Mouse (Mus musculus): Measurements from ENCODE around the gene Cntln. TPM values are rescaled to one million over a fixed set of nuclear protein-coding genes. Genes with fewer than 3 reads are reported as not detected.
A peak's percentile ranks its signal among the peaks of the same experiment; 100 is the strongest.

The Cntln gene
- polyA plus RNA-seq (2014; fragmentation: Nextera tagmentation; extraction: Ambion mirVana) = 16.3 and 17.8 TPM in 2 replicates

GRCm38 (mm10) chr4:84884111-84884538 lies at the start of gene Cntln:
TSS of gene Cntln (plus strand) at chr4:84884309.
- Histone ChIP-seq H3K9me3 (ENCODE audit: control insufficient read depth, low read depth, low read length) (no peaks in the 10 kb centered on the region; the same call in 1 of the 2 replicates), H3K27me3 (ENCODE audit: control insufficient read depth, insufficient read depth, low read length) (no peaks in the 10 kb centered on the region), H3K27ac (ENCODE audit: low read length) (peak within 1 kb of the TSS; percentile 84), H3K9ac (replicated peaks; ENCODE audit: low read depth, low read length) (peak within 1 kb of the TSS; percentile 75), H3K36me3 (ENCODE audit: control insufficient read depth, insufficient read depth, low read length) (no peaks in the 10 kb centered on the region), H3K4me1 (ENCODE audit: control insufficient read depth, insufficient read depth, low read length) (0 out of 2 replicates have a peak, but pooled peaks cover 2% of the 10 kb centered on the region), H3K4me3 (ENCODE audit: low read depth, low read length) (peak within 1 kb of the TSS; percentile 76), H3K4me2 (replicated peaks; ENCODE audit: low read depth, low read length) (peak within 1 kb of the TSS; percentile 66)
- peak; percentile 94 for ATAC-seq (ENCODE audit: insufficient number of reproducible peaks, insufficient read depth, low FRiP score, low read depth)
- WGBS = under 1% methylated on average over 49 of the region's 50 CpGs

GRCm38 (mm10) chr4:84836979-84837378 lies 47.1 kb upstream of the Cntln start:
- Histone ChIP-seq H3K9me3 (ENCODE audit: control insufficient read depth, low read depth, low read length) (no peaks in the 10 kb centered on the region), H3K9ac (replicated peaks; ENCODE audit: low read depth, low read length) (no peak overlapping the region), H3K27me3 (ENCODE audit: control insufficient read depth, insufficient read depth, low read length) (no peaks in the 10 kb centered on the region), H3K36me3 (ENCODE audit: control insufficient read depth, insufficient read depth, low read length) (no peaks in the 10 kb centered on the region), H3K4me3 (ENCODE audit: low read depth, low read length) (no peak overlapping the region), H3K4me2 (replicated peaks; ENCODE audit: low read depth, low read length) (no peak overlapping the region), H3K4me1 (ENCODE audit: control insufficient read depth, insufficient read depth, low read length) (no peaks in the 10 kb centered on the region), H3K27ac (ENCODE audit: low read length) (no peak overlapping the region)
- 51% methylated on average over 5 of the region's 5 CpGs for WGBS
- ATAC-seq (ENCODE audit: insufficient number of reproducible peaks, insufficient read depth, low FRiP score, low read depth) = no peak

GRCm38 (mm10) chr4:84838545-84838944 lies 45.6 kb upstream of the Cntln start:
- Histone ChIP-seq H3K4me3 (ENCODE audit: low read depth, low read length) (no peak overlapping the region), H3K9me3 (ENCODE audit: control insufficient read depth, low read depth, low read length) (no peaks in the 10 kb centered on the region), H3K36me3 (ENCODE audit: control insufficient read depth, insufficient read depth, low read length) (no peaks in the 10 kb centered on the region), H3K4me2 (replicated peaks; ENCODE audit: low read depth, low read length) (no peak overlapping the region), H3K4me1 (ENCODE audit: control insufficient read depth, insufficient read depth, low read length) (no peaks in the 10 kb centered on the region), H3K9ac (replicated peaks; ENCODE audit: low read depth, low read length) (no peak overlapping the region), H3K27ac (ENCODE audit: low read length) (no peak overlapping the region), H3K27me3 (ENCODE audit: control insufficient read depth, insufficient read depth, low read length) (no peaks in the 10 kb centered on the region)
- ATAC-seq (ENCODE audit: insufficient number of reproducible peaks, insufficient read depth, low FRiP score, low read depth) = no peak
- 79% methylated on average over 3 of the region's 3 CpGs for WGBS

GRCm38 (mm10) chr4:84839466-84839865 lies 44.6 kb upstream of the Cntln start:
- no peak overlapping the region for H3K4me2 ChIP-seq (replicated peaks; ENCODE audit: low read depth, low read length)
- WGBS = 80% methylated on average over 2 of the region's 2 CpGs
- H3K4me1 ChIP-seq (ENCODE audit: control insufficient read depth, insufficient read depth, low read length) = no peaks in the 10 kb centered on the region
- no peak overlapping the region for H3K9ac ChIP-seq (replicated peaks; ENCODE audit: low read depth, low read length)
- H3K36me3 ChIP-seq (ENCODE audit: control insufficient read depth, insufficient read depth, low read length) = no peaks in the 10 kb centered on the region
- H3K27me3 ChIP-seq (ENCODE audit: control insufficient read depth, insufficient read depth, low read length) = no peaks in the 10 kb centered on the region
- H3K27ac ChIP-seq (ENCODE audit: low read length) = no peak overlapping the region
- ATAC-seq (ENCODE audit: insufficient number of reproducible peaks, insufficient read depth, low FRiP score, low read depth) = no peak
- H3K9me3 ChIP-seq (ENCODE audit: control insufficient read depth, low read depth, low read length) = no peaks in the 10 kb centered on the region
- no peak overlapping the region for H3K4me3 ChIP-seq (ENCODE audit: low read depth, low read length)

- ATAC-seq (ENCODE audit: insufficient number of reproducible peaks, insufficient read depth, low FRiP score, low read depth) = no peak
- H3K4me3 ChIP-seq (ENCODE audit: low read depth, low read length) = no peak overlapping the region
- no peaks in the 10 kb centered on the region for H3K9me3 ChIP-seq (ENCODE audit: control insufficient read depth, low read depth, low read length)
- no peaks in the 10 kb centered on the region for H3K4me1 ChIP-seq (ENCODE audit: control insufficient read depth, insufficient read depth, low read length)
- H3K4me2 ChIP-seq (replicated peaks; ENCODE audit: low read depth, low read length) = no peak overlapping the region
- no peak overlapping the region for H3K27ac ChIP-seq (ENCODE audit: low read length)
- no peak overlapping the region for H3K9ac ChIP-seq (replicated peaks; ENCODE audit: low read depth, low read length)
- H3K27me3 ChIP-seq (ENCODE audit: control insufficient read depth, insufficient read depth, low read length) = no peaks in the 10 kb centered on the region
- H3K36me3 ChIP-seq (ENCODE audit: control insufficient read depth, insufficient read depth, low read length) = no peaks in the 10 kb centered on the region
- WGBS = 76% methylated on average over 2 of the region's 2 CpGs
These were observed 26.5 kb upstream of the Cntln start for GRCm38 (mm10) chr4:84857588-84857987.

GRCm38 (mm10) chr4:84876347-84876746 lies 7.8 kb upstream of the Cntln start:
- Histone ChIP-seq H3K9me3 (ENCODE audit: control insufficient read depth, low read depth, low read length) (no peaks in the 10 kb centered on the region), H3K4me3 (ENCODE audit: low read depth, low read length) (no peak overlapping the region), H3K36me3 (ENCODE audit: control insufficient read depth, insufficient read depth, low read length) (no peaks in the 10 kb centered on the region), H3K4me2 (replicated peaks; ENCODE audit: low read depth, low read length) (no peak overlapping the region), H3K4me1 (ENCODE audit: control insufficient read depth, insufficient read depth, low read length) (no peaks in the 10 kb centered on the region), H3K27me3 (ENCODE audit: control insufficient read depth, insufficient read depth, low read length) (no peaks in the 10 kb centered on the region), H3K27ac (ENCODE audit: low read length) (no peak overlapping the region), H3K9ac (replicated peaks; ENCODE audit: low read depth, low read length) (no peak overlapping the region)
- no peak for ATAC-seq (ENCODE audit: insufficient number of reproducible peaks, insufficient read depth, low FRiP score, low read depth)
- 14% methylated on average over 3 of the region's 3 CpGs for WGBS

- Histone ChIP-seq H3K4me2 (replicated peaks; ENCODE audit: low read depth, low read length) (peak overlapping the region; percentile 66), H3K4me1 (ENCODE audit: control insufficient read depth, insufficient read depth, low read length) (0 out of 2 replicates have a peak, but pooled peaks cover 2% of the 10 kb centered on the region), H3K36me3 (ENCODE audit: control insufficient read depth, insufficient read depth, low read length) (no peaks in the 10 kb centered on the region), H3K4me3 (ENCODE audit: low read depth, low read length) (peak overlapping the region; percentile 76), H3K27ac (ENCODE audit: low read length) (peak overlapping the region; percentile 46; the same call in 1 of the 2 replicates), H3K9me3 (ENCODE audit: control insufficient read depth, low read depth, low read length) (no peaks in the 10 kb centered on the region; the same call in 1 of the 2 replicates), H3K27me3 (ENCODE audit: control insufficient read depth, insufficient read depth, low read length) (no peaks in the 10 kb centered on the region), H3K9ac (replicated peaks; ENCODE audit: low read depth, low read length) (no peak overlapping the region; the same call in 1 of the 2 replicates)
- WGBS = 70% methylated on average over 12 of the region's 12 CpGs
- peak; percentile 42; the same call in 1 of the 2 replicates for ATAC-seq (ENCODE audit: insufficient number of reproducible peaks, insufficient read depth, low FRiP score, low read depth)
These were observed 463 bp upstream of the Cntln start for GRCm38 (mm10) chr4:84883646-84884045.

GRCm38 (mm10) chr4:84884539-84885270 lies 596 bp downstream of the Cntln start:
- Histone ChIP-seq H3K9ac (replicated peaks; ENCODE audit: low read depth, low read length) (peak overlapping the region; percentile 75), H3K27me3 (ENCODE audit: control insufficient read depth, insufficient read depth, low read length) (no peaks in the 10 kb centered on the region), H3K9me3 (ENCODE audit: control insufficient read depth, low read depth, low read length) (no peaks in the 10 kb centered on the region; the same call in 1 of the 2 replicates), H3K4me1 (ENCODE audit: control insufficient read depth, insufficient read depth, low read length) (0 out of 2 replicates have a peak, but pooled peaks cover 2% of the 10 kb centered on the region), H3K4me2 (replicated peaks; ENCODE audit: low read depth, low read length) (peak overlapping the region; percentile 66), H3K27ac (ENCODE audit: low read length) (peak overlapping the region; percentile 84), H3K36me3 (ENCODE audit: control insufficient read depth, insufficient read depth, low read length) (no peaks in the 10 kb centered on the region), H3K4me3 (ENCODE audit: low read depth, low read length) (peak overlapping the region; percentile 76)
- ATAC-seq (ENCODE audit: insufficient number of reproducible peaks, insufficient read depth, low FRiP score, low read depth) = peak; percentile 70
- WGBS = 2% methylated on average over 52 of the region's 60 CpGs
